Mouse (Mus musculus) spleen, embryonic (tissue): ENCODE data around the gene Msrb1.
"Not testable (repeated sequence)": the region's sequence is repeated elsewhere in the genome, so short reads cannot be mapped to it uniquely, and the experiment has no call there.

Experiments used
- CTCF ChIA-PET: fragments of 350-600 bp; sonication (Branson Sonifier 250); formaldehyde crosslinking; loops from one replicate; lab custom pipeline; 2022; lab: Charles Lee

Gene Msrb1

DNA sequence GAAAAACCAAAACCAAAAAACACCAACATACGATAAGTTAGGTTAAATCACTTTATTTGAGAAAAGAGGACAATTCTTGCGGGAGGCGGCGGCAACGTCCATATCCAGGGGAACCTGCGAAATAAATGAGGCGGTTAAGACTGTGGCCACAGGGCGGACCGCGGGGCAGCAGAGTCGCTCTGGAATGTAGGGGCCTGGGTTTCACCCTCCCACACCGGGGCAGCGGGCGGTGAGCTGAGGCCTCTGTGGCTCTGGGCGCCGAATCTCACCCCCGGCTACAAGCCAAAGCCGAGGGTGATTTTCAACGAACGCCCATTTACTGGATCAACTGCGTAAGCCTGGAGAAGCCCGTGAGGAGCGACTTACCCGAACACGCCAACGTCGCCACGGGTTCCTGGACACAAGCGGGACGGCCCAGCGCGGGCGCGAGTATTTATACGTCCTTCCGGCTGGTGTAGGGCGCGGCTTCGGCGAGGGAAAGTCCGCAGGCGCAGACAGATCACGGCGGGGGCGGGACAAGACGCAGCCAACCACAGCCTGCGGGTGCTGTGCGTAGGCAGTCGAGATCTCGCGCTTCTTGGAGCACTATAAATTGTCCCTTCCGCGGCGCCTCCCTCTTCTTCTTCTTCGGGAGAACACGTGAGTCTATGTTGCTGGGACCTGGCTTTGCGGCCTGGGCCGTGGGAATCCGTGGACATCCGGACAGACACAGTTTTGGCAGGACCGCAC, 16.8 kb upstream of the Msrb1 start:
- CTCF ChIA-PET = no interaction called here

DNA sequence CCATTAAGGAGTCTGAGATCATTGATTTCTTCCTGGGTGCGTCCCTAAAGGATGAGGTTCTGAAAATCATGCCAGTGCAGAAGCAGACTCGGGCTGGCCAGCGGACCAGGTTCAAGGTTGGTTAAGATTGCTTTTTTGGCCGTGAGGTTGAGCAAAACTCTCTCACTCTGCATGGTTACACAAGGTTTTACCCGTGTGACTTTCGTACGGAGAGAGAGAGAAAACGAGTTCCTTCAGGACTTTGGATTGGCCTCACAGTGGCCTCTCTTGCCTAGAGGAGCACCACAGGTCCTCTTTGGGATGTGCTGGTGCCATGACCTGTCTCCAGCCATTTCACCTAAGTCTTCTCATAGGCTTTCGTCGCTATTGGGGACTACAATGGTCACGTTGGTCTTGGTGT, 15.8 kb upstream of the Msrb1 start:
- CTCF ChIA-PET = not testable (repeated sequence)

DNA sequence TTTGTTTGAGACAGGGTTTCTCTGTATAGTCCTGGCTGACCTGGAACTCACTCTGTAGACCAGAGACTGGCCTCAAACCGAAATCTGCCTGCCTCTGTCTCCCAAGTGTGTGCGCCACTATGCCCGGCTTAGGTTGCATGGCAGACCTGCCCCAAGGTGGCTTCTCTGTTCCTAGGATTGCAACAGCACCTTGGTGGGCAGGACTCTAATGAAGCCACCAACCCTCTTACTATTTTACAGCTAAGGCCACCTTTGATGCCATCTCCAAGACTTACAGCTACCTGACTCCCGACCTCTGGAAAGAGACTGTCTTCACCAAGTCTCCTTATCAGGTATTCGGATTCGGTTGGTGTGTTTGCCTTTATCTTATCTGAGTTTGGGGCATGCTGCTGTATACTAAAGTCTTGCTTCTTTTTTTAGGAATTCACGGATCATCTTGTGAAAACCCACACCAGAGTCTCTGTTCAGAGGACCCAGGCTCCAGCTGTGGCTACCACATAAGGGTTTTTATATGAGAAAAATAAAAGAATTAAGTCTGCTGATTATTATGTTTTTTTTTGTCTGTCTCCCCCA, 15.0 kb upstream of the Msrb1 start:
- CTCF ChIA-PET = not testable (repeated sequence)

DNA sequence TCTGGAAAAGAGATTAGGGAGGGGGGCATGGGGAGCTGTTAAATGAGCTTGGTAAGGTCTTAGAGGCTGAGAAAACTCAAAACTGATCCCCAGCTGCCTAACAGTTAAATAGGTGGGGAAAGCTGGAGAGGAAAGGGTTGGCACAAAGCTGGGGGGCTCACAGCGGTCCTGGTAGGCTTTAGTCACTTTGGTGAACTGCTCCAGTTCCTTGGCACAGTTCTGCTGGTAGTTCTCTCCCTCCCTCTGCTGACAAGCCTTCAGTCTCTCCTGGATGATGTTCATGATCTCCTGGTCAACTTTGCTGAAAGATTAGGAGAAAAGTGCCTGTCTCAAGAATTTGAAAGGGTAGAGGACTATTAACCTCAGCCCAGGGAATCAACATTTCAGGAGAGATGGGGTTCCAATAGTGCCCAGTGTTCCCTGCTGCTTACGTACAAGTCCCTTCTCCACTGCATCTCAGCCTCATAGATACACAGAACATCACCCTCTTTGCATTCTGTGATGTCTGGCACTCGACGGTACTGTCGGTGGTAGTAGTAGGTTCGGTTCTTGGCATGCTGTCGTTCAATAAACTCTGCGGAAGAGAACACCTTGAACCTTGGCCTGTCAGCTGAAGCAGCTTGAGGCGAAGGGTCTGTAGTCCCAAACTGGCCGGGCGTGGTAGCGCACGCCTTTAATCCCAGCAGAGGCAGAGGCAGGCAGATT, 14.1 kb upstream of the Msrb1 start:
- CTCF ChIA-PET = interaction anchor here (0.7 kb wide), 1 partner anchor 457 kb away, joined by 4 read pairs; no protein-coding TSS in a partner anchor

DNA sequence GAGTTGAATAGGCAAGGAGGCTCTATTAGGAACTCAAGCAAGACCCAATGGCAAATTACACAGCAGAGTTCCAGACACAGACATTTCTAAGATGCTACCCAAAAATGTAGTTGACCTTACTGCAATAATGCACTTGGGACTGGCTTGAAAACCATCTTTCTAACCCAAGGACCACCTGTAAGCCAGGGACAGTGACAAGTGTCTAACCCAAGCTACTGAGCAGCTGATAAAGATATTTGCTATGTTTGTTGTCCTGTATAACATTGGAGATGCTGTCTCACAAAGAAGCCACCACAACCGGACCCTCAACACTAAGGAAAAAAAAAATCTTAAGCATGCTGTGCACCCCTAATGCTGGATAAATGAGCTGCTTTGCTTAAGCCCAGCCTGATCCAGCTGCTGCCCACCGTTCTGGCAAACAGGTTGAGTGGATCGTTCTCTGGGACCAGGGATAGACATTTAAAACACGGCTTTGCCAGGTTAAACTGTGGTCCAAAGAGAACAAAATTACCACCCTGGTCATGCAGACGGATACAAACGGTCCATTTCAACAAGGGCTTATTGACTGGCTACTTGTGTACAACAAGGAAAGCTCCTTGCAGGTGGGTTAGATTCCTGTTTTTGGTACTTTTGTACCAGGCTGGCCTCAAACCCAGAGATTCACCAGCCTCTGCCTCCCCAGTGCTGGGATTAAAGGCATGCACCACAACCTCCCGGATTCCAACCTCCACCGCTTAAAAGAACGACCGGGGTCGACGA, 13.1 kb upstream of the Msrb1 start:
- CTCF ChIA-PET = interaction anchor here (0.6 to 0.7 kb wide), 4 partner anchors 8 to 456 kb away, joined by 3 to 4 read pairs (median 3); partner anchors contain the start of gene Jpt2

DNA sequence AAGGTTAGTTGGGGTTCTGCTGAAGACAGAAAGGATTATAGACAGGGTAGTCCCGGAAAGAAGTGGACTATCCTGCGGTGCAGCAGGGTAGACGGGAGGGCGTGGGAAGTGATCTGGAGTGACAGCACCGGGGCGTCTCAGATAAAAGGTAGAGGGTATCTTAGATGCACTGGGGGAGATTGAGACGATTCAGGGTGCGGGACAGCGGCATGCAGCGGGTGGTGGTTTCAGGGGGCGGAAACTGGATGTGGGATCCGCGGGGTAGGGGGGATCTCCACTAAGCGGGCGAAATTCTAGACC, 12.6 kb upstream of the Msrb1 start:
- CTCF ChIA-PET = interaction anchor here (0.7 kb wide), 2 partner anchors 43 to 237 kb away, joined by 3 read pairs; partner anchors contain the start of gene Jpt2

DNA sequence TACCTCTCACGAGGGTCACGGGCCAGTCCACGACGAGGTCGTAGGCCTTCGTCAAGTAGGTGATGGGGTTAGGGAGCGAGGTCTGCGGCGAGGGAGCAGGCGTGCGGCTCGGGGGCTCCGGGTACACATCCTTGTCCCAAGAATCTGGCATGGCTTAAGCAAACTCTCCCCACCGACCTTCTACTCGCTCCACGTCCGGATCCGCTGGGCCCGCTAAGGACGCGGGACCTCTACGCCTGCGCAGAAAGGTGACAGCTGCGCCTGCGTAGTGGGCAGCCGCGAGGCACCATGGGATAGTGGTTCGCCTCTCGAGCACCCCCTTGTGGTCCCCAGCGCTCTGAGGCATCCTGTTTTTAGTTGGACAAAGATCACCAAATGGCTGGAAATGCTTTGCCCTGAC, 12.3 kb upstream of the Msrb1 start, which contains the start of gene Ndufb10:
Gene Ndufb10 (minus strand): TSS at position 295 of the 400 bp plus-strand sequence.
- CTCF ChIA-PET = interaction anchor here (1.7 kb wide), 1 partner anchor 9 kb away, joined by 5 read pairs; no protein-coding TSS in a partner anchor

DNA sequence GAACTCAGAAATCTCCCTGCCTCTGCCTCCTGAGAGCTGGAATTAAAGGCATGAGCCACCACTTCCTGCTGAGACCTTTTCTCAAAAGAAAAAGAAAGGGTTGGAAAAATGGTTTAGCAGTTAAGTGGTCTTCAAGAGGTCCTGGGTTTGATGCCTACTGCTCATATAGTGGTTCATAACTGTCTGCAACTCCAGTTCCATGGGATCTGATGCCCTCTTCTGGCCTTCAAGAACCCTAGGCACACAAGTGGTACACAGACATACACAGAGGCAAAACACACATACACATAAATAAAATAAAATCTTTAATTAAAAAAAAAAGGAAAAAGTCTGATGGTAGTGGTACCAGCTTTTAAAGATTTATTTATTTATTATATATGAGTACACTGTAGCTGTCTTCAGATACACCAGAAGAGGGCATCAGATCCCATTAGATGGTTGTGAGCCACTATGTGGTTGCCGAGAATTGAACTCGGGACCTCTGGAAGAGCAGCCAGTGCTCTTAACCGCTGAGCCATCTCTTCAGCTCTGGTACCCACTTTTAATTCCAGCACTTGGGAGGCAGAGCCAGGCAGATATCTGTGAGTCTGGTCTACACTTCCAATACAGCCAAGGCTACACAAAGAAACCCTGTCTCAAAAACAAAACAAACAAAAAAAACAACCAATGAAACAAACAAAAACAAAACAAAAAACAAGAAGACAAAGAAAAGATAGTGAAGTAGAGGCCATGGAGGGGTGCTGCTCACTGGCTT, 10.6 kb upstream of the Msrb1 start:
- CTCF ChIA-PET = interaction anchor here (1.7 kb wide), 1 partner anchor 8 kb away, joined by 5 read pairs; no protein-coding TSS in a partner anchor

DNA sequence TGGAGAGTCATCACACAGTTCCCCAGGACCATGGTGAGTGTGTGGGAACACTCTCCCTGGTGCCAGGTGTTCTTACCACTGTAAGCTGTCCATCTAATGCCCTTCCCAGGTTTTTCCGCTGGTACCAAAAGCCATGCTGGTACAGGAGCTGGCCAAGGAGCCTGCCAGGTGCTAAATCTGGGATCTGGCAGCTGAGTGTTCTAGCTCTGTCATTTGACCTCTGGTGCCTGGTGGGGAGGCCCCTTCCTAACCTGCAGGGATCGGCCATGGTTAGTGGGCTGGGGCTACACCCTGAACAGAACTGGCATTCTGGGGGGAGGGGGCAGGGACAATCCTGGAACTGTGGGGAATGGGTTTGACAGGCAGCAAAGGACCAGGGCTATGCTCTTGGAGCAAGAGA, 8.8 kb upstream of the Msrb1 start, which contains the start of gene Rpl3l:
Gene Rpl3l (plus strand): TSS at position 203 of the 400 bp plus-strand sequence.
- CTCF ChIA-PET = no interaction called here

DNA sequence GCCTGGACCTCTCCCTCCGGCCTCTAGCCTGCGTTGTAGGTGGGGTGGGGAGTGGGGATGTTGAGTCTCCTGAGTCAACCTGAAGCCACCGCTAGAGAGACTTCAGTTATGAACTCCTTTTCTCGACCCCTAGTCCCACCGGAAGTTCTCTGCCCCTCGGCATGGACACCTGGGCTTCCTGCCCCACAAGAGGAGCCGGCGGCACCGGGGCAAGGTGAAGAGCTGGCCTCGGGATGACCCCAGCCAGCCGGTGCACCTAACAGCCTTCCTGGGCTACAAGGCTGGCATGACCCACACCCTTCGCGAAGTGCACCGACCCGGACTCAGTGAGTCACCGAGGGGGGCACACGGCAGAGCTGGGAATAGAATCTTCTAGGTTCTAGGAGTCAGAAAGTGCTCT, 8.3 kb upstream of the Msrb1 start:
- CTCF ChIA-PET = no interaction called here

DNA sequence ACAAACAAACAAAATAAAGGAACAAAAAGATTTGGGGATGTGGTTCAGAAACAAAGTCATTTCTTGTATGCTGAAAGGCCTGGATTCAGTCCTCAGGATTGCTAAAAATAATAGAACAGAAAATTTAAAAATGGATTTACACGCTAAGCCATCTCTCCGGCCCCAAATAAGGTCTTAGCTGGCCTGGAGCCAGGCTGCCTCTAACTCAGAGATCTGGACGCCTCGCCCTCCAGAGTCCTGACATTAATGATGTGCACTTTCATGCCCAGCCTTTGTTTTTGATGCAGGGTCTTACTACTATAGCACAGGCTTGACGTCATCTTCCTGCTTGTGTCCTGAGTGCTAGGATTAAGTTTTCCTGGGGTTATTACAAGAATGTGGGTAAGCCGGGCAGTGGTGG, 7.4 kb upstream of the Msrb1 start:
- CTCF ChIA-PET = no interaction called here

DNA sequence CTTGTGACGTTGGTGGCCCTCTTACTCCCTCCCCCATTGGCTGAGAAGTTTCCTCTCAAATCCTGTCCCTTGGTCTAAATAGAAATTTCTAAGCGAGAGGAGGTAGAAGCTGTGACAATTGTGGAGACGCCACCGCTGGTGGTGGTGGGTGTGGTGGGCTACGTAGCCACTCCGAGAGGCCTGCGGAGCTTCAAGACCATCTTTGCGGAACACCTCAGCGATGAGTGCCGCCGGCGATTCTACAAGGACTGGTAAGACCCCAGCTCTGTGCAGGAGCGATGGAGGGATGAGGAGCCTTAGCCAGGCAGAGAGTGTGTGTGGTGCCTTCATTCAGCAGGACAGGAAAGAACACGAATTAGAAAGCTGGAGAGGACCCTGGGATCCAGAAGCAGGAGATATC, 5.7 kb upstream of the Msrb1 start:
- CTCF ChIA-PET = no interaction called here

DNA sequence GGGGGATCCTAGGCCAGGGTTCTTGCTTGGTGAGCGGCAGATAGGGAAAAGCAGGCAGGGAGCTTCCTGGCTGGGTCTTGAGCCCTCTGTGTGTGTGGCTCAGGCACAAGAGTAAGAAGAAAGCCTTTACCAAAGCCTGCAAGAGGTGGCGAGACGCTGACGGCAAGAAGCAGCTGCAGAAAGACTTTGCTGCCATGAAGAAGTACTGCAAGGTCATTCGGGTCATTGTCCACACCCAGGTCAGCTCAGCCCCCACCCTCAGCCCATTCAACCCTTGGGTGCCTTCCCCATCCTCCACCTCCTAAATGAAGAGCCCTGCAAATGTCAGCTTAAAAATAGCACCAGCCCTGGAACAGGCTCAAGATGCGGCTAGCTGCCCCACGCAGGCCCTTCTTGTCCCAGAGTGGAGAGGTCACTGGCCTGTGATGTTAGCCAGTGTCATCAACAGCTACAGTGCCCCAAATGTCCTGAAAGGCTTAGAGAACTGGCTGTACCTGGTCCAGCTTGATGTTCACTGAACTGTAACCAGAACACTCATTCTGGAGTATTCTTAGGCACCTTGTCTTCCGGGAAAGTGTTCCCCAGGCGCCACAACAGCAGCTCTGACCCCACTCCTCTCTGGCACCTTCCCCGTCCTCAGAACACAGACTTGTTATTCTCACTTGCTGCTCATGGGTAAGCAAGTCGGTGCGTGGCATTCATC, 4.1 kb upstream of the Msrb1 start:
- CTCF ChIA-PET = no interaction called here

DNA sequence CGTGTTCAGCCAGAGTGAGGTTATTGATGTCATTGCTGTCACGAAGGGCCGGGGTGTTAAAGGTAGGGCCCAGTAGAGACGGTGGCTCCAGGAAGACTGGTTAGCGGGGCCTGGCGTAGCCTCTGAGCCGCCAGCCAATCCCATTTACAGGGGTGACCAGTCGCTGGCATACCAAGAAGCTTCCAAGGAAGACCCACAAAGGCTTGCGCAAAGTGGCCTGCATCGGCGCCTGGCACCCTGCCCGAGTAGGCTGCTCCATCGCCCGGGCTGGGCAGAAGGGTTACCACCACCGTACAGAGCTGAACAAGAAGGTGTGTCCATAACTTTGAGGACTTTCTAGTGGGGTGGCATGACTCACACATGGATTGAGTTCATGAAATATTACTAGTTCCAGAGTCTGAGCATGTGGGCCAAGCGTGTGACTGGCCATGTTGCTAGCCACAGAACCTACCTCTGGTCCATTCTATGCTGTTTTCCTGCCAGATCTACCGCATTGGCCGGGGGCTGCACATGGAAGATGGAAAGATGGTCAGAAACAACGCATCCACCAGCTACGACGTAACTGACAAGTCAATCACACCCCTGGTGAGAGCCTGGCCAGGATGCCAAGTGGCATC, 2.9 kb upstream of the Msrb1 start:
- CTCF ChIA-PET = interaction anchor here (1.4 kb wide), 1 partner anchor 8 kb away, joined by 5 read pairs; the partner anchor contains the start of gene Ndufb10

DNA sequence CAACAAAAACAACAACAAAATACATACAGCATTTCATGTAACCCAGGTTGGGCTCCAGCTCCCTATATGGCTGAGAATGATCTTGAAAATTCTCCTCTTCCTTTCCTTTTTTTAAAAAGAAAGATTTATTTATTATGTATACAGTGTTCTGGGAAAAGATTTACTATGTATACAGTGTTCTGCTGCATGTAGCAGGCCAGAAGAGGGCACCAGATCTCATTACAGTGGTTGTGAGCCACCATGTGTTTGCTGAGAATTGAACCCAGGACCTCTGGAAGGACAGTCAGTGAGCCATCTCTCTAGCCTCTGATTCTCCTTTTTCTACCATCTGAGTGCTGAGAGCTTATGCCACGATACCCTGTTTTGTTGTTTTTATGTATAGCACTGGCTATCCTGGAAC, 1.9 kb upstream of the Msrb1 start:
- CTCF ChIA-PET = interaction anchor here (1.4 kb wide), 1 partner anchor 9 kb away, joined by 5 read pairs; the partner anchor contains the start of gene Ndufb10

DNA sequence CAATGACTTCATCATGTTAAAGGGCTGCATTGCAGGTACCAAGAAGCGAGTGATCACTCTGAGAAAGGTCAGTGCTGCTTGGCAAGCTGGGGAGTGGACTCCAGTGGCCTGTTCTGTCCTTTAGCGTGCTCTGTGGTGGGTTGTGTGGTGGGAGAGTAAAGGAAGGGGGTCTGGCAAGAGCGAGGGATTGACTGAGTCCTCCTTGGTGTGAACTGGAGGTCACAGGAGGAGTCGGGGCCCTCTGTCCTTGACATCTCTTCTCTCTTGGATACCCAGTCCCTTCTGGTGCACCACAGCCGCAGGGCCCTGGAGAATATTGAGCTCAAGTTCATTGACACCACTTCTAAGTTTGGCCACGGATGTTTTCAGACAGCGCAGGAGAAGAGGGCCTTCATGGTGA, 996 bp upstream of the Msrb1 start:
- CTCF ChIA-PET = interaction anchor here (0.5 kb wide), 1 partner anchor 1805 kb away, joined by 3 read pairs; no protein-coding TSS in a partner anchor

DNA sequence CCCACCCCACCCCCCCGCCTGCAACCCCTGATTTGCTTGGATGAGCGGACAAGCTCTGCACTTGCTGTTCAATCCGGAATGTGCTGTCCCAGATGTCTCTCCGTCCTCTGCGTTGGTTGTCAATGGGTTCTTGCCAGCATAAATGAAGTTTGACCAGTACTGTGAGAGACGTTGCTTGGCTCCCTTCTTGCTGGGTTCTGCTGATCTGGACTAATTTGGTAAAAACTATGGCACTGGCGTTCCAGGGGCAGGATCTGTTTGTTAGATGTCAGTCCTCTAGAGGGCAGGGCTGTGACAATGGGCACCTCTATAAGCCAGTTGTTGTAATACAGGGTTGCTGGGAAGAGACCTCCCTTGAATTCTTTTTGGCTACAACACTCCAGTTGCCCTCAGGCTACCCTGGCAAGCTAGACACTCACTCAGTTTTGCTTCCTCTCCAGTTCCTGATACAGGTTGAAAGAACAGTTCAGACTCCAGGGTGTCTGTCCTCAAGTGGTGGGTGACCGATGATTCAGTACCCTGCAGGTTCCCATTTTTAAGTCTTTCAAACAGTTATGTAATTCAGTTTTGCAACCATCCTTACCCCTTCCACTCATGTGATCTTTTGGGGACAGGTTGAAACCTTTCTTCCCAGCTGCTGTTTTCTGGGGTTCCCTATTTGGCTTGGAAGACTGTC, 831 bp downstream of the Msrb1 start:
- CTCF ChIA-PET = interaction anchor here (0.8 kb wide), 1 partner anchor 10 kb away, joined by 3 read pairs; no protein-coding TSS in a partner anchor

DNA sequence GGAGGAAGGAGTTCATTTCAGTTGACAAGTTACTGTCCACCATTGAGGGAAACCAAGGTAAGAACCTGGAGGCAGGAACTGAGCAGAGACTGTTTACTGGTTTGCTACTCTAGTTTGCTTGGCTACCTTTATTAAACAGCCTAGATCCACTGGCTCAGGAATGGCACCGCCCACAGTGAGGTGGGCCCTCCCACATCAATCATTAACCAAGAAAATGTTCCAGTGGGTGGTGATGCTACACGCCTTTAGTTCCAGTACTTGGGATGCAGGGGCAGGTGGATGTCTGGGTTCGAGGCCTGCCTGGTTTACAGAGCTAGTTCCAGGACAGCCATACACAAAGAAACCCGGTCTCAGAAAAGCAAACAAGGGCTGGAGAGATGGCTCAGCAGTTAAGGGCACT, 1.8 kb downstream of the Msrb1 start:
- CTCF ChIA-PET = no interaction called here

DNA sequence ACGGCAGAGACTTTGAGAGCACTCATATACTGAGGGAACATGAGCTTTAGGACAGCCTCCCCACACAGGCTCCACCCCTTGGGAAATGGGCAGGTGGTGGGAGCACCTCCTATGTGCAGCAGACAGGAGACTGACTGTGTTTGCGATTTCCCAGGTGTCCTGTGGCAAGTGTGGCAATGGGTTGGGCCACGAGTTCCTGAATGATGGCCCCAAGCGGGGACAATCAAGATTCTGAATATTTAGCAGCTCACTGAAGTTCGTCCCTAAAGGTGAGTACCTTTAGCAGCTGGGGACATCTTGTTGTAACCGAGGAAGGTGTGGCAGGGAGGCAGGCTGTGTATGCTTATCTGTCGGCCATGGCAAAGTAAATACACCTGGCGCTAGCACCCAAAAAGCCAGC, 3.5 kb downstream of the Msrb1 start:
- CTCF ChIA-PET = no interaction called here
